Mouse (Mus musculus): ENCODE results near the gene Celf1. TPM values are rescaled to one million over a fixed set of nuclear protein-coding genes. Genes with fewer than 3 reads are reported as not detected.

The Celf1 gene
- 113 TPM for polyA plus RNA-seq (2015; fragmentation: Illumina TruSeq; extraction: RNeasy Lipid Tissue Mini Kit (QIAGEN cat#74804); ENCODE audit: insufficient read depth, low replicate concordance)

DNA sequence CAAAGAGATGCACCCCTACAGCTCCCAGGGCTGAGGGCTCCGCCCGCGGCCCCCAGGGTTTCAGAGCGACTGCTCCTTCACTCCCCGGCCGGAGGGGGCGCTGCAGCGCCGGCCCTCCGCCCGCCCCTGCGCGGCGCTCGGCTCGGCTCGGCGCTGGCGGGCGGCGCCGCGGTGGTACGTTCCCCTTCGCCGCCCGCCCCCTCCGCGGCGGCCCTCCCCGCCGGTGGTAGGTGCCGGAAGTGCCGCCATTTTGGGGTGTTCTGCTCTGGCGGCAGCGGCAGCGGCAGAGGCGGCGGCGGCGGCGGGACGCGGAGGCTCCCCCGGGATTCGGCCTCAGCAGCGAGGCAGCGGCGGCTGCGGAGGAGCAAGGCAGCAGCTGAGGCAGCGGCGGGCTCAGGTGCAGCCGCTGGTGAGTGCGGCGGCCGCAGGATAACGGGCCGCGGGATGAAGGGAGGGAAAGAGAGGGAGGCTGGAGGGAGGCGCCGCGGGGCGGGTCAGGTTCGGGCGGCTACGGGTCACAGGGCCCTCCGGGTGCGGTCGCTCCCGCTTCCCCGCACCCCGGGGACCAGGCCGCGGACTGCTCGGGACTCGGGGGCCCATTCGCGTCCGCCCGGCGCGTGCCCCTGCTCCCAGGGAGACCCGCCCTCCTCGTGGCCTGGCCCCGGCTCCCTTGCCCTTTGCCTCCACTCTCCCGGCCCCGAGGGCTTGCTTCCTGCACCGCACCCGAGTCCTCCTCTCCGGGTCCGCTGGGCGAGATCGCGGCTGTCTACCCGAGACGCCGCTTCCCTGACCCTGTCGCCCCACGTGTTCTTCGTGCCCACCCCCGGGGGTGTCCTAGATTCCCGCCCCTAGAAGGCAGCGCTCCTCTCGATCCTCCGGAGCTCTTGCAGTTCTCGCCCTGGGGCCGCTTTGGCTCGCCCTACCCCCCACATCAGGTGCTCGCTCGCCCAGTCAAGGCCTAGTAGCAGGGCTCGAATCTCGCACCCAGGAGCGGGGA lies at the start of gene Celf1:
Celf1 (plus strand) TSS at position 150 of the 997 bp plus-strand sequence.

DNA sequence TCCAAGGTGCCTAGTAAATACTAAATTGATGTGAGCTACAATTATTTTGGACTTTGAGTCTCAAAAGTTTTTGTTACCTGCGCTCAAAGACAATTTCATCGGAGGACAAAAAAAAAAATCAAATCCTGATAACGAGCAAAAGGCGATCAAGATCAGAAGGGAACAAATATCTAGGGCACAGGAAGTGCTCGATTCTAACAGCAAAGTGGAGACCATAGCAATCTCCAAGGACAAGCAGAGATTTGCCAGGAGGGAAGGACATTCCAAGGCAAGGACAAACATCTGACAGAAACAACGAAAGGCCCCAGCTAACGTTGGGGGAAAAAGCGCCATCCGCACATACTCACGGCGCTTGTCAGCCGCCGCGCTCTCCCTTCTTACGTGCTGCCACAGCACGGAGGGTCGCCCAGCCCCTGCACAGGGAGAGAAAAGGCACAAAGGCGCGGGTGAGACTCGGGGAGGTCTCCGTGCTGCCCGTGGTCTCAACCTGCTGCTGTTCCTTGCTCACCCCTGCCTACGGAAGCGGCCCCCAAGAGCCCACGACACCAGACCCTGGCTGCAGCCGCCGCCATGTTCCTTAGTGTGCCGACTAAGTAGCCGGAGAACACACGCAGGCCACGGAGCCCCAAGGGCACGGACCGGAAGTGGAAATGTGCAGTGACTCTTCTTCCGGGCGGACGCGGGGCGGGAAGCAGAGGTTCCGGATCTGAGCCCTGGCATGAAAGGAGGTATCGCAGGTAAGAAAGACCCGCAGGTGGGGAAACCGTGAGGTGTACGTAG lies 35.9 kb upstream of the Celf1 start, which contains the start of the genes Kbtbd4 and Ndufs3:
Kbtbd4 (plus strand) TSS at position 665 of the 780 bp plus-strand sequence.
Ndufs3 (minus strand) TSS at position 752 of the 780 bp plus-strand sequence.

DNA sequence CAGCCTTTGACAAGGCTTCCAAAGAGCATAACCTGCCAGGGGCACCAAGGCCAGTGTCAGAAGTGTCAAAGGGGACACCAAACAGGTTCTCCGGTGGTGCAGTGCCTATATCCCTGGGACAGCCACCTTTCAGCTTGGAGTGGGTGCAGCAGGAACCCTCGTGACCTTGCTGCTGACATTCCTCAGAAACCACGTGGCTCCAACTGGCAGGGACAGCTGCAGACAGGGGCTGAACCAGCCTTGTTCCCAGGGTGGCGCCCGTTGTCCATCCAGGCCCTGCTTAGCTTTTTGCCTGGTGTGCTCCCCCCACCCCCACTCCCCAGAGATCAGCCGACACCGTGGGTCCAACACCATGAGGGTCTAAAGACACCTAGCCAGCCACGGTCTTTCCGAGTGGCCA lies 95.2 kb downstream of the Celf1 start, which contains the start of gene Rapsn:
Rapsn (plus strand) TSS at position 236 of the 400 bp plus-strand sequence.

DNA sequence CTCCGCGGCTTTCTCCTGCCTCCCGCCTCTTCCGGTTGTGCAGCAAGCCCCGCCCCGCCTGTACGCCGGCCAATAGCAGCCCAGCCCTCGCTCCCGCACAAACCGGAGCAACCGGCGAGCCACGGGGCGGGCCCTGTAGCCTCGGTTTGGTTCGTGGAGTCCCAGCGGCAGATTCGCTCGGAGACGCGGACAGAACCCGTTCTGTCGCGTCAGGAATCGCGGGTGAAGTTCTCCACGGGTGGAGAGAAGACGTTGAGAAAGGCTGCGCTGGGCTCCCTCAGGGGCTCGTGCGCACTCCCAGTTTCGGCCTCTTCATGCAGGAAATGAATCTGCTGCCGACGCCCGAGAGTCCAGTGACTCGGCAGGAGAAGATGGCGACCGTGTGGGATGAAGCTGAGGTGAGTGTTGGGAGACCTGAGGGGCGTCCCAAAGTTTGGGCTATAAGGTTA lies 113.8 kb downstream of the Celf1 start, which contains the start of gene Psmc3:
Psmc3 (plus strand) TSS at position 76 of the 449 bp plus-strand sequence.

Other genes with a start within 250 kb of the Celf1 start
- gene Fnbp4, start 195.0 kb upstream of the Celf1 start, polyA plus RNA-seq (2015; fragmentation: Illumina TruSeq; extraction: RNeasy Lipid Tissue Mini Kit (QIAGEN cat#74804); ENCODE audit: insufficient read depth, low replicate concordance) = 282 TPM
- 0.35 TPM for gene Agbl2, start 157.7 kb upstream of the Celf1 start, polyA plus RNA-seq (2015; fragmentation: Illumina TruSeq; extraction: RNeasy Lipid Tissue Mini Kit (QIAGEN cat#74804); ENCODE audit: insufficient read depth, low replicate concordance)
- 136 TPM for gene Mtch2, start 93.2 kb upstream of the Celf1 start, polyA plus RNA-seq (2015; fragmentation: Illumina TruSeq; extraction: RNeasy Lipid Tissue Mini Kit (QIAGEN cat#74804); ENCODE audit: insufficient read depth, low replicate concordance)
- not detected for gene C1qtnf4, start 54.5 kb upstream of the Celf1 start, polyA plus RNA-seq (2015; fragmentation: Illumina TruSeq; extraction: RNeasy Lipid Tissue Mini Kit (QIAGEN cat#74804); ENCODE audit: insufficient read depth, low replicate concordance)
- 22.2 TPM for gene Kbtbd4, start 35.6 kb upstream of the Celf1 start, polyA plus RNA-seq (2015; fragmentation: Illumina TruSeq; extraction: RNeasy Lipid Tissue Mini Kit (QIAGEN cat#74804); ENCODE audit: insufficient read depth, low replicate concordance)
- gene Ndufs3, start 35.6 kb upstream of the Celf1 start, polyA plus RNA-seq (2015; fragmentation: Illumina TruSeq; extraction: RNeasy Lipid Tissue Mini Kit (QIAGEN cat#74804); ENCODE audit: insufficient read depth, low replicate concordance) = 150 TPM
- gene Rapsn, start 95.2 kb downstream of the Celf1 start, polyA plus RNA-seq (2015; fragmentation: Illumina TruSeq; extraction: RNeasy Lipid Tissue Mini Kit (QIAGEN cat#74804); ENCODE audit: insufficient read depth, low replicate concordance) = 0.17 TPM
- 177 TPM for gene Psmc3, start 113.6 kb downstream of the Celf1 start, polyA plus RNA-seq (2015; fragmentation: Illumina TruSeq; extraction: RNeasy Lipid Tissue Mini Kit (QIAGEN cat#74804); ENCODE audit: insufficient read depth, low replicate concordance)
- gene Slc39a13, start 130.0 kb downstream of the Celf1 start, polyA plus RNA-seq (2015; fragmentation: Illumina TruSeq; extraction: RNeasy Lipid Tissue Mini Kit (QIAGEN cat#74804); ENCODE audit: insufficient read depth, low replicate concordance) = 17.9 TPM
- gene Spi1, start 142.0 kb downstream of the Celf1 start, polyA plus RNA-seq (2015; fragmentation: Illumina TruSeq; extraction: RNeasy Lipid Tissue Mini Kit (QIAGEN cat#74804); ENCODE audit: insufficient read depth, low replicate concordance) = 79.0 TPM
- gene Mybpc3, start 177.8 kb downstream of the Celf1 start, polyA plus RNA-seq (2015; fragmentation: Illumina TruSeq; extraction: RNeasy Lipid Tissue Mini Kit (QIAGEN cat#74804); ENCODE audit: insufficient read depth, low replicate concordance) = 0.22 TPM
- gene Madd, start 243.5 kb downstream of the Celf1 start, polyA plus RNA-seq (2015; fragmentation: Illumina TruSeq; extraction: RNeasy Lipid Tissue Mini Kit (QIAGEN cat#74804); ENCODE audit: insufficient read depth, low replicate concordance) = 78.9 TPM

All from spleen, adult 10 weeks (tissue).